Mouse (Mus musculus) retina, embryonic 14.5 days (tissue): ENCODE data around the gene Olfr472.
"Not testable (repeated sequence)": the region's sequence is repeated elsewhere in the genome, so short reads cannot be mapped to it uniquely, and the experiment has no call there.

ENCODE experiments used
- DNase-seq: peaks from one replicate; pipeline ENCODE4 v3.0.0-alpha.2; 2015; ENCODE audit warnings: low spot score

The Olfr472 gene

GRCm38 (mm10) chr7:107897602-107898001 is at the start of gene Olfr472:
Gene Olfr472, plus strand, starts transcription at chr7:107897902.
- DNase-seq = no peak

DNA sequence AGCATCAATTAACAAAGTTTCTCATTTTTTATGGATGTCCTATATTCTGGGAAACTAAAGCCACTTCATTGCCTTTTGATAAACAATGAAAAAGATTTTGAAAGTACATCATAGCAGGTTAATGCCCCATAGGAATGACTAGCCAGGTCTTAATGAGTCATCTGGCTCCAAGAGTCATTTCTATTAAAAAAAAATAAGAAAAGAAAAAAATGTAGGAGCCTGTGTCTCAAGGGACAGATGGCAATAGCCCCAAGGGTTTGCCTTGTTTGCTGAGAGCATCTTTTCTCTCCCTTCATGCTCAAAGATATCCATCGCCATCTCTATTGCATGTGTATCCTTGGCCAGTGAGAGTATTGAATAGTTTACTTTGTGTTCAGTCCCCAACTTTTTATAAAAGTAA is 32.4 kb downstream of the Olfr472 start, which contains the start of gene Olfr473:
Gene Olfr473, plus strand, starts transcription at position 301 of the 400 bp plus-strand sequence.
- DNase-seq = no peak

- DNase-seq = not testable (repeated sequence)
Observed at GRCm38 (mm10) chr7:107952539-107952938, 54.8 kb downstream of the Olfr472 start.

GRCm38 (mm10) chr7:107954343-107954742 is 56.6 kb downstream of the Olfr472 start, which contains the start of gene Olfr474:
Gene Olfr474, plus strand, starts transcription at chr7:107954643.
- no peak for DNase-seq
